Mouse (Mus musculus) right cerebral cortex, postnatal 14 days (tissue): ENCODE results near the gene Abhd6.
"Not testable (repeated sequence)": the region's sequence is repeated elsewhere in the genome, so short reads cannot be mapped to it uniquely, and the experiment has no call there.

ENCODE experiments used
- DNase-seq: peaks from one replicate; pipeline ENCODE4 v3.0.0; 2022

Gene Abhd6

DNA sequence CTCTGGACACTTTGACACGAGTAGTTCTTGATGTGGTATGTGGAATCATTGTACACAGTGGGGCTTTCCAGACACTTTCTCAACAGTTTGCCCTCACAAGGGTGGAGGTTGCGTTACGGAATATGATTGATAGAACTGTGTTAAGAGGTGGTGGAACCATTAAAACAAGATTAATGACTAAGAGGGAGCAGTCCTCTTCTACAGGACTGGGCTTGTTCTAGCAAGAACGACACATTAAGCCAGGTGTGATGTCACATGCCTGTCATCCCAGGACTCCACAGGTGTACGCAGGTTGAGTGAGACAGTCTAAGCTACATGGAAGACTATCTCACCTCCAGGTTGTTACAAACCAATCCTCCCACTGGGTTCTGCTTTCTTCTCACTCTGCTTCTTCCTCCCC, 3.3 kb upstream of the Abhd6 start:
- DNase-seq, result no peak

DNA sequence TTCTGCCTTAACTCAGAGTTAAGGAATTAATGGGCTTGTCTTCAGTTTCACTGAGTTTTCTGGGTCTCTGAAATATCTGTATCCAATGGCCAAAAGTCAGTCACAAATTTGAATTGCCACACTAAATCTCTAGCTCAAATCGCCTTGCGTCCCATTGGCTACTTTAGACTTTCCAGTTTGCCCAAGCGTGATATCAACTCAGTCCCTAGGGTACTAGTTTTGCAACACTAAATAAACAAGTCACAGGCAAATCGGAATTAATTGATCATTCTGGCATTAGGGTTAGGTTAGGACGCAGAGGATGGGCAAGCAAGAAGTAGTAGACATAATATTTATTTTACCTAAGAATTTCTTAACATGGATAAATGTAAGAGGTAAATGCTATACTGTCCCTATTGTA, 2.5 kb upstream of the Abhd6 start:
- no peak for DNase-seq

DNA sequence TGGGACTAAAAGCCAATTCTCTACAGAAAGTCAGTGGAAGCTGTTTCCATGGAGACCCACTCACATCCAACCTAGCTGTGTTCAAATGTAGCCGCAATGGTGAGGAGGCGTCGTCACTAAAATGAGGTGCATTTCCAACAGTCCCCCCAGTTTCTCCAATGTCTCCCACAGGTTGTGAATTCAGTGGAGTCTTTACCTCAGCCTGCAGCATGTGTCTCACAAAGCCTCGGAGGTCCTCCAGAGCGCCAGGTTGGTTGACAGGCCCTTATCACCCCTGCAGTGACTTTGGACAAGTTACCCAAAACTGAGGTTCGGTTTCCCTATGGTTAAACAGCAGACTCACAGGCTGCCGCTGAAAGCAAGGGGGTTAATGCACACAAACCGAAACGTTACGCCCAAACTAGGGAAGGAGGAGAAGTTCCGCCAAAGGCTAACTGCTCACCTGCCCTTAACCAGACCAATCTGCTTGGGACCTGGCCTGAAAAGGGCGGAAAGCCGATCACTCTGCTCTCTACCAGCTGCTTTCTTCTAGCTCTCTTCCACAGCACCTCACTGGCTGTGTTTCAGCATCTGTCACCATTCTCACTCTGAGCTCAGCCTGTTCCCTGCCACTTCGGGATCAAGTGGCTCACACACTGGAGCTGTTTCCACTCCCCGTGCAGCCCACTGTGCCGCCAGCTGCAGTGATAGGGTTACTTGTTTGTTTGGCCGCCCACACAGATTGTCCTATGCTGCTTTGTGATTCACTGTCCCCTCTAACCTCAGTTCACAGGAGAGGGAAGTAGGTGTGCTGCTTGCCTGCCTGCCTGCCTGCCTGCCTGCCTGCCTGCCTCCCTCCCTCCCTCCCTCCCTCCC, 1.6 kb upstream of the Abhd6 start:
- no peak for DNase-seq

DNA sequence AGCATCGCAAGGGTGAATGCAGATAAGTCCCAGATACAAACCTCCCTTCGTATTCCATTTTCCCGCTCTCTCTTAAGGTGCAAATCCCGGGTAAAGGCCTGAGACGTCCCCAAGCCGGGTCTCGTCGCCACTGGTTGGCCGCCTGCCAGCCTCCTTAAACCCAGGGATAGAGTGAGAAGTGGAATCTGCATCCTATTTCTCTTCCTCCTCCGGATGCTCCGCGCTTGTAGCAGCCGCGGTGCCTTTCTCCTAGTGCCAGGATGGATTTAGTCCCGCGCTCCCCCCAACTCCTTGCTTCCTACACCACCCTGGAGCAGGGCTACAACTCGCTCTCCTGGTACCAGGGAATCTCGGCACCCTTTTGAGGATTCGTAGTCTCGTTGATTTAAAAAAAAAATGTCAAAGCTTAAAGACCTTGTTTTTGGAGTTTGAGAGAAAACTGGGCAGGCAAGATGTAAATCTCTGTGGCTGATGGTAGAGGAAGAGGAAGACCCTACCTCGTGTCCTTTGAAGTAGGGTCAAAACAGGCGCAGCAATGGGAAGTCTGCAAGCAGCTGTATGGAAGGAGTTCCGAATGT, 480 bp downstream of the Abhd6 start:
- peak; percentile 79 for DNase-seq

DNA sequence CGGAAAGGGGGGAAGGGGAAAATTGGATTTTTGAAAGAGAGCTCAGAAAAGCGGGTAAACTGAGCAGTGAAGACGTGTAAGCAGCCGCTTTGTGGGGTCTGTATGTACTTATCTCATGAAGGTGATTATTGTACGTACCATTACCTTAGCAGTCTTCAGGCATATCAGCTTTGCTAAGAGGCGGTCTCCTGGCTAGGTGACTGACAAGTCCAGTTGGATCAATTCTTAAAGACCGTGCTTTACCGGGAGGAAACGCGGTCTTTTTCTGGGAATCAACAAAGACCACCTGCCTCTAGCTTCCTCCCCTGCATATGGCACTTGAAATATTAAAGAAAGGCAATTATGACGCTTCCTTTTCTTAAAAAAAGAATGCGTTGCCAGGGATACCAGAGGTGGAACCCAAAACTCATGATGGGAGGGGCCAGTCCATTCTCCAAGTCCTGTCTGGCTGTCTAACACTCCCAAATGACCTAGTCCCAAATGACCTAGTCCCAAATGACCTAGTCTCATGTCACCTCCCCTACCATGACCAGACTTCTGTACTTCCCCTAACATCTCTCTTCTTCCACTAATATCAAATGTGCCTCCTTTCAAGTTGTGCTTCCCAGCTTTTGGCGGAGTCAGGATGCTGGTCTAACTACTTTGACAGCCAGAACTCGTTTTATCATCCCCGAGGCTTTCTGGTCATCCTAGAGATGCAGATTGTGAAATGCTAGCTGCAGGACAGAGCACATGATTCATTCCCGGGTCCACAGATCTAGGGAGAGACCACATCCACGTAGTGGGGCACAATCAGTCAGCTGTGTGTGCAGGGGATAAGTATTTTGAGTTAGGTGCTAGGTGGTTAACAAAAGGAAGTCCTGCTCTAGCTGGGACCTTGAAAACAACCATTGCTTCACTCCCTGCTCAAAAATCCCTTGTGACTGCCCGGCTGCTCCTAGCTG, 1.3 kb downstream of the Abhd6 start:
- no peak for DNase-seq

DNA sequence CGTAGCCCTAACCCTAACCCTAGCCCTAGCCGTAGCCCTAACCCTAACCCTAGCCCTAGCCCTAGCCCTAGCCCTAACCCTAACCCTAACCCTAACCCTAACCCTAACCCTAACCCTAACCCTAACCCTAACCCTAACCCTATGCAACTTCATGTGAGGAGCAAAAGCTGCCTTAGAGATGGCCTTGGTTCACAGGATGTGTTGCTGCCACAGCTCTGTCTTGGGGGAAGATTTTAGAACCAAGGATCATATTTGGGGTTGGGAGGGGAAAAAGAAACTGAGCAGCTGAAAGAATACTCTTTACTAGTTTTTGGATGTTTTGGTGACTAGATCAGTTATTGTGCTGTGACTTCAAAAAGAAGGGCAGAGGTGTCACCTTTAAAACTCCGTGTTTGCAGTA, 3.4 kb downstream of the Abhd6 start:
- not testable (repeated sequence) for DNase-seq

DNA sequence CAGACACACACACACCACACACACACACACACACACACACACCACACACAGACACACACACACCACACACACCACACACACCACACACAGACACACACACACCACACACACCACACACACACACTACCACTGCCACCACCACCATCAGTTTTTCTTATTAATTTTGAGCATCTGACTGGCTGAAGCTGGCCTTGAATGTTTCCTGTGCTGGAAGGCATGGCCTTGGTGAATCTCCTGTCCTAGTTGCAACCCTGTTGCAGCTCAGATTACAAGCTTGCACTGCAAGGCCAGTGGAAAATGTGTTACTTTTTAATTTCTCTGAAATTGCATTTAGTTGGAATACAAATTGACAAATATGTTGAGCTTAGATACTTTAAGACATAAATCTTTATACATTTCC, 4.4 kb downstream of the Abhd6 start:
- DNase-seq, result no peak

DNA sequence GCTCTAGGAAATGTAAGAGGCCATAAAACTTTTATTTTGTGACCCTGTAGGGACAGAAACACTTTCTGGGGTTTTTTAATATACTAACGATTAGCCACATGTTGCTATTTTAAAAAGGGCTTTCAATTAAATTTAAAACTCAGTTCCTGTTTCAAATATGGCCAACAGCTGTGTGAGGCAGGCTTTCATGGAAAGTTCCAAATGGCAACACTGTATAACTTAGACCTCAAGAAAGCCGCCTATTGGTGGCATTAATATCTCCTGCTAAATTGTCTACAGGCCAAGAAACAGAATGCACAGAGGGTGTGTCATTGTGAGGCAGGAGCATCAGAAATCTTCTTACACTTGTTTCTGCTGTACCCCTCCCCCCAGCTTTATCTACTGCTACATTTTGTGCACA, 4.8 kb downstream of the Abhd6 start:
- DNase-seq, result no peak

DNA sequence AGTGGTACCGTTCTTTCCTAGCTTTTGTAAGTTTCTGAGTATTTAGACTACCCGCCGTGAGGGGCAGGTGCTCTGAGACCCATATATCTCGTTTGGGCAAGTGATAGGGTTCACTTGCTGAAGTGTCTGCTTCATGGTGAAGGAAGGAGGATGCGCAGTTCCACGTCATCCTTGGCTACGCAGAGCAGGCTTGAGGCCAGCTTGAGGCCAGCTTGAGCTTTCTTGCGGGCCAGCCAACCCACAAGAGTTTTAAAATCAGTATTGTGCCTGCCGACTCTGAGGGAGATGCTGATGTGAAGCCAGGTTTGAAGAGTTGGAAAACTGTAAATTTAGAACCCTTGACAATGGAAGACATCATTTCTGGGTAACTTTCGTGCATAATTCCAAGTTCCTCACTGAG, 5.2 kb downstream of the Abhd6 start:
- DNase-seq, result peak; percentile 15

DNA sequence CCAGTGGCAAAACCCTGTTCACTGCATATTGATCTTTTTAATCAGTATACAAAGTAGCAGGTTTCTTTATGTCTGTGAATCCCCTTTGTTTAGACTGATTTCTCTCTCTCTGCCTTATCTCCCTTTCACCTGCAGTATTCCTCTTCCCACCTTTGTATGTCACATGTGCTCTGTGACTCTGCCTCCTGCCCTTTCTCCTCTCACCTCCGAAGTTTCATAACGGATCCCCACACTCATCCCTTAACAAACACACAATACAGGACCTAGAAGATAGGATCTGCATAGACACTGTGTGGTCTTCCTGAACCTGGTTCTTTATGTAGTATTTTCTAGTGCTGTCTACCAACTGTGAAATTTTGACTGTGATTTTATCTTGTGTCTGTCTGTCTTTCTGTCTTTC, 8.6 kb downstream of the Abhd6 start:
- no peak for DNase-seq

DNA sequence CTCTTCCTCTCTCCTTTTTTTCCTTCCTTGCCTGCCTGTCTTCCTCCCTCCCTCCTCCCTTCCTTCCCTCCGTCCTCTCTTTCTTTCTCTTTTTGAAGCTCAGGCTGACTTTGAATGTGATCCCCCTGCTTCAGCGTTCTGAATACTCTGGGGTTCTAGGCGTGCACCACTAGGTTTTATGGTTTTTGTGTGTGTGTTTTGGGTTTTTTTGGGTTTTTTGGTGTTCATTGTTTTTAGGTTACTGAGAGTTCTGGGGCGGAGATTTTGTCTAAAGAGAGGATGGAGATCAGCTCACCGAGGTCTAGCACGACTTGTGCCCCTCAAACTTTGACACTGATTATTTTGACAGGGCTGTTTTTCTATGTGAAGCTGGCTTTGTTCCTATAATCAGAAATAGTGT, 9.2 kb downstream of the Abhd6 start:
- no peak for DNase-seq

DNA sequence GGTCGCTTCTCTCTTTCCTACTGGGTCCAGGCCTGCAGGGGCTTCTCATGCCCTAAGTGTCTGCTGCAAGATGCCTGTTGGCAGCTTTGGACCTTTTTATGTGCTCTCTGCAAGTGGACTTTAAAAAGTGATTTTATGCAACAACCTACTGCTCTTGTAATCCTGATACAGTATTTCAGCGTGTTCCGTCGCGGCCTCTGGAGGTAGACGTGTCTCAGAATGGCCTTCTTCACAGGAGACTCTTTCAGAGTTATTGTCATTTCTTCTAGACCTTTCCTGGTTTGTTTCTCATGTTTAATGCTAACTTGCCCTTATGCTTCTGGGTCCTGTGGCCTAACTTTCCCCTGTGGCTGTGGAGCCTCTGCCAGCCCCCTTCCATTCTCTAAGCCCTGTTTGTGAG, 13.1 kb downstream of the Abhd6 start:
- DNase-seq, result no peak

DNA sequence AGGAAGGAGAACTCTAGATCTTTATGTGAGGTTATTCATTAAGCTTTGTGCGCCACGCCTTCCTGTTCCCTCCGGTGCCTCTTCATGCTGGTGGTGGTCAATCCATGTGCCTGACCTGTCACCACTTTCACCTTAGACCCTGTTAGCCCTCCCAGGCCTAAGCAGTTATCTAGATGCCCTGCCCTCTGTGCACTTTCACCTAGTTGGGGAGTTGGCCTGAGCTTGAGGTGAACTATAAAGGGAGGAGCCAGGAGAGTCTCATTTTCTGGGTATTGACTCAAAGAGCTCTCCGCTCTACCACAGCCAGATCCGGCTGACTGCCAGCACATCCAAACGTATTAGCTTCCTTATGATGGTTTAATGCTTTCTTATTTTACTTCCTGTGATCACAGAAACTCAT, 13.6 kb downstream of the Abhd6 start:
- no peak for DNase-seq

DNA sequence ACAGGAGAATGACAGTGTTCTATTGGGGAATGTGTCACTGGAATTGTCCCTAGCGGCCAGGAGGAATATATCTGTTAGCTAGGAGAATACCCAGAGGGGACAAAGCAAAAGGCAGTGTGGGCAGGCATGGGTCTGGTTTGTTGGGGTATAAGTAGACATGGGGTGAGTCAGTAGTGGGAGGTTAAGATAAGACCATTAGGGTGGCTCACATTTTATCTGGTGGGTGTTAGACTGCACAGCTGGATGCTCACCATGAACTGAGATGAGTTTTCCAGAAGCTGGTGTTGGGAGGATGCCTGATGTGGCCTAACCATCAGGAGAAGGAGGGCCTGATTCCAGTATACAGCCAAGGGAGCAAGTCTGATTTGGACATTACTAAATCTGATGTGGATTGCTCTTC, 14.2 kb downstream of the Abhd6 start:
- no peak for DNase-seq

DNA sequence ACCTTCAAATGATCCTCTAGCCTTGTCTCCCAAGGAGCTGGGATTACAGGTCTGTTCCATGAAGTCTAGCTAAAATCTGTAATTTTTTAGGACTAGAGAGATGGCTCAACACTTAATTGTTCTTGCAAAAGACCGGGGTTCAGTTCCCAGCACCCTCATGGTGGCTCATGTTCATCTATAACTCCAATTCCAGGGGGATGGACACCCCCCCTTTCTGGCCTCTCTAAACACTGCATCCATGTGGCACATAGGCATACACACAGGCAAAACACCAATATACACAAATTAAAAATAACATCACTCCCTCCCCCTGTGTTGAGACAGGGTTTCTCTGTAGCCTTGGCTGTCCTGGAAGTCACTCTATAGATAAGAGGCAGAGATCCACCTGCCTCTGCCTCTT, 17.3 kb downstream of the Abhd6 start:
- DNase-seq, result no peak

DNA sequence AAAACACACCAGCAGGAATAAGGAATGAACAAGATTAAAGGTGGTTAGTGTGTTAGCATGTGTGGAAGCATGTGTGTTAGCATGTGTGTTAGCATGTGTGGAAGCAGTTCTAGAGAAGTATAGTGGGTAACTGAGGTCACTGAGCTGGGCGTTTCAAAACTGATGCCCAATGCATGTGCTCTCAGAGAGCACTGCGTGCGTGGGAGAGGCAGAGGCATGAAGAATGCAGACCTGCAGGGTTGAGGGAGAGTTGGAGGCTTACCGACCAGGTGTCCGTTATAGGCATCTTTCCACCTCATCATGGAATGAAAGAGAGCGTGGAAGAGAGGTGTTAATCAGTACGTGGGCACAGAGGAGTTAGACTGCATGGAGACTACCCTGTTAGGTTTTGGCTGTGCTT, 17.8 kb downstream of the Abhd6 start:
- DNase-seq, result no peak

DNA sequence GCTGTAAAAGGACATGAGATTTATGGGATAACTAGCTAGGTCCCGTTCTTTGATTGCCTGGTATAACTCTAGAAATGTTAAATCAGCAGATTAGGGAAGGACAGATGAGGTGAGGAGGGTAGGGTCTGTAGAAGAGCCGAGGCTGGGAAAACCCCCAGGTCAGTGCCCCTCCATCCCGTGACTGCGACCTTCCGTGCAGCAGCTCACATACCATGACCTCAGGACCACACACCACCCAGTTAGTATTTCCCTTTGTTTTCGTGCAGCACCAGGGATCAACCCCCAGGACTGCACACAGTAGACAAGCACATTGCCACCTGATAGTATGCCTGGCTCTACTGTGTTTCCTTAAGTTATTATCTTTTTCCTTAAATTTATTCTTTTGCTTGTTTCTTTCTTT, 21.8 kb downstream of the Abhd6 start:
- DNase-seq, result no peak

DNA sequence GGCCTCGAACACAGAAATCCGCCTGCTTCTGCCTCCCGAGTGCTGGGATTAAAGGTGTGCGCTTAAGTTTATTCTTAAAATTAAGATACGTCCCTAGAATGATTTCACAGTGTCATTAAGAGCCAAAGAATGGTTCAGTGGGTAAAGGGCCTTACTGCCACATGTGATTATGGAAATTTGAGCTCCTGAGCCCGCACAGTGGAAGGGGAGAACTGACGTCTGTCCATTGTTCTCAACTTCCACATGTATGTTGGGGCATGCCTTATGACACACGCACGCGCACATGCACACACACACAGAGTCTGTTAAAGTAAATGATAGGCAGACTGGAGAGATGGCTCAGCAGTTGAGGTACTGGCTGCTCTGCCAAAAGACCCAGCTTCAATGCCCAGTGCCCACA, 22.2 kb downstream of the Abhd6 start:
- DNase-seq, result no peak

DNA sequence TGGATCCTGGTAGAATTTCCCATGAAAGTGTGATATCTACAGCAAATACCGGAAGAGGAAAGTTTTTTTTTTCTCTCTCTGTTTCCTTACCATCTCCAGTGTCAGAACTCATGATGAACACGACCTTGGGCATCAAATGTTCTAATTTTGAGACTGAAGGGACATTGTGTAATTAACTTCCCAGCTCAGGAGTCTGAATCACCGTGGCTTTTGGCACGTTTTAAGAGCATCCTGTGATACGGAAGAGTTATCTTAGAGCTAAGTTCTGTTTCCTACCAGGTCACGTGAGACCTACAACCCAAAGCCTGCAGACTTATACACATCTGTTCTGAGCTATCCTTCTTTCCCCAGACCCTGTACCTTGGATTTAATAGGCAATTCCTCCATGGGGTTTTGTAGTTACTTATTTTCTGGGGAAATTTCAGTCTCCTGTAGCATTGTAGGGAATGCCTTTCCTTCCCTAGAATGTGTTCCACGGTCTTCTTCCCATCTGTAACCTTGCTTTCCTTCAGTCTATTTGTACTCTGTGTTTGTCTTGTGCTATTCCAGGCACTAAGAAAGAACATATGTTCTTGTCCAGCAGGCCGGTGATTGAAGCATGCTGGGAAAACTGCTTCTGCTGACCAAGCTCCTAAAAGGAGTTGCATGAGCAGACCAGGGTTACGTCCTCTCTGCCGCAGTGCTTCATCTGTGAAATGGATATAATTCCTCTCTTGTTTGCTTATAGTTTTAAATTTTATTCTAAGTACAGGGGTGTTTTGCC, 24.2 kb downstream of the Abhd6 start:
- DNase-seq, result no peak

DNA sequence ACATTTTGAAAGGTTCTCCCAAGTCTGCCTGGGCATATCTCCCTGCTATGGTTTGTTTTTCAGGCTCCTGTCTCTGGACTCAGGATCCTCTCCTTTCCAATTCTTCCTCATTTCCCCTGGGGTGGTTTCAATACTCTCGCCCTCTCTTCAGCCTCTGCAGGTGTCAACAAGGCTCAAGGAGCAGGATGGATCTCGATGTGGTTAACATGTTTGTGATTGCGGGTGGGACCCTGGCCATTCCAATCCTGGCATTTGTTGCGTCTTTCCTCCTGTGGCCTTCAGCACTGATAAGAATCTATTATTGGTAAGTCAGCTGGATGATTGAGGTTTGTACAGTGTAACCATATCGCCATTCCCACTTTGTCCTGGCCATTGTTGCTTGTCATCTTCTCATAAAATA, 25.4 kb downstream of the Abhd6 start:
- DNase-seq, result no peak

DNA sequence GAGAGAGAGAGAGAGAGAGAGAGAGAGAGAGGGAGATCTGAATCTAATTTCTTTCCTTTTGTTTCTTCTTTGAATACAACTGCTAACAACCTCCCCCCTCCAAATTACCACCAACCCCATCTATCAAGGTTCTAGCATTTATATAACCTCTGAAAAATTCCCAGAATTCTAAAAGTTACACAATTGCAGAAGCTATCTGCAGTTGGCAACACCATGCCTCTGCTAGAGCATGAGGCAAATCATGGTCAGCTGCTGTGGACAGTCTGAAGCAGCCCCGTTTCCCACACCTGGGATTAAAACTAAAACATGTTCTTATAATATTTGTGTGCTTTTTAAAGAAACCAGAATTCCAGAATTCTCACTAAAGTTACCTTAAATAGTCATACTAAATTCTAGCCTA, 27.1 kb downstream of the Abhd6 start:
- DNase-seq, result no peak

DNA sequence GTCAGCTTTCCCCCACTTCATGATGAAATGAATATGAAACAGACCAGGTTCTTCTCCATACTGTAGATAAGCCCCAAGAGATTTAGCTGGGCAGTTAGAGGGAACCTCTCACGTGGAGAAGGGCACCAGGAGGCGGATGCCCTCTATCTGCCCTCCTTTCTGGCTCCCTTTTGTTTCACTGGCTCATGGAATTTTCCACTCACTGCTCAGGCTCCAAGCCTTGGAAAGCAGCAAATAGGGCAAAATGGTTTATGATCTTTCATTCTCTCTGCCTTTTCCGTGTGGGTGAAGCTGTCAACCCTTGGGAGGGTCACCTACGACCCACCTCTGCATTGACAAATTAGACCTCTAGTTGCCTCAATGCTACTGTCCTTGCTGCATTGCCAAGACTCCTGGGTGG, 27.8 kb downstream of the Abhd6 start:
- DNase-seq, result no peak
